Mouse (Mus musculus): ENCODE data around the gene Gstt1. TPM values are rescaled to one million over a fixed set of nuclear protein-coding genes. Genes with fewer than 3 reads are reported as not detected.
"Not testable (repeated sequence)": the region's sequence is repeated elsewhere in the genome, so short reads cannot be mapped to it uniquely, and the experiment has no call there.

Gstt1 gene
- polyA plus RNA-seq, 1 experiment from 2014 or later: 7.6 TPM

GRCm38 (mm10) chr10:75767756-75768155, 30.6 kb downstream of the Gstt1 start:
- H3K27me3 ChIP-seq (ENCODE audit: control insufficient read depth, insufficient read depth, low read length); H3K9ac ChIP-seq (replicated peaks; ENCODE audit: low read length); H3K4me3 ChIP-seq (ENCODE audit: low read depth, low read length); H3K4me1 ChIP-seq (ENCODE audit: control insufficient read depth, insufficient read depth, low read length); H3K4me2 ChIP-seq (ENCODE audit: low read depth, low read length); ATAC-seq (replicated peaks; ENCODE audit: insufficient number of reproducible peaks, low FRiP score, low TSS enrichment, low read depth); H3K9me3 ChIP-seq (replicated peaks; ENCODE audit: control insufficient read depth, low read length); H3K36me3 ChIP-seq (replicated peaks; ENCODE audit: control insufficient read depth, insufficient read depth, low read depth, low read length); DNase-seq (ENCODE audit: low spot score); H3K27ac ChIP-seq (replicated peaks; ENCODE audit: low read depth, low read length): not testable (repeated sequence)
- WGBS: 34% methylated on average over 5 of the region's 5 CpGs

- ATAC-seq (replicated peaks; ENCODE audit: insufficient number of reproducible peaks, low FRiP score, low TSS enrichment, low read depth) (no peak), DNase-seq (ENCODE audit: low spot score) (no peak)
- H3K27ac ChIP-seq (replicated peaks; ENCODE audit: low read depth, low read length): no peak overlapping the region
- H3K4me2 ChIP-seq (ENCODE audit: low read depth, low read length): no peak overlapping the region
- H3K4me3 ChIP-seq (ENCODE audit: low read depth, low read length): no peak overlapping the region
- H3K9me3 ChIP-seq (replicated peaks; ENCODE audit: control insufficient read depth, low read length): no peaks in the 10 kb centered on the region
- whole genome bisulfite sequencing: 87% methylated on average over 6 of the region's 6 CpGs
- H3K4me1 ChIP-seq (ENCODE audit: control insufficient read depth, insufficient read depth, low read length): no peaks in the 10 kb centered on the region
- no peaks in the 10 kb centered on the region for H3K36me3 ChIP-seq (replicated peaks; ENCODE audit: control insufficient read depth, insufficient read depth, low read depth, low read length)
- H3K9ac ChIP-seq (replicated peaks; ENCODE audit: low read length): no peak overlapping the region
- H3K27me3 ChIP-seq (ENCODE audit: control insufficient read depth, insufficient read depth, low read length): no peaks in the 10 kb centered on the region
These were observed 31.5 kb downstream of the Gstt1 start for GRCm38 (mm10) chr10:75766856-75767255.

- peak overlapping the region; percentile 35 for H3K4me2 ChIP-seq (ENCODE audit: low read depth, low read length)
- H3K9ac ChIP-seq (replicated peaks; ENCODE audit: low read length): peak overlapping the region; percentile 57
- no peaks in the 10 kb centered on the region for H3K9me3 ChIP-seq (replicated peaks; ENCODE audit: control insufficient read depth, low read length)
- H3K4me1 ChIP-seq (ENCODE audit: control insufficient read depth, insufficient read depth, low read length): no peaks in the 10 kb centered on the region
- no peak overlapping the region for H3K27ac ChIP-seq (replicated peaks; ENCODE audit: low read depth, low read length)
- H3K36me3 ChIP-seq (replicated peaks; ENCODE audit: control insufficient read depth, insufficient read depth, low read depth, low read length): no peaks in the 10 kb centered on the region; the same call in 1 of the 2 replicates
- peak overlapping the region; percentile 89 for H3K4me3 ChIP-seq (ENCODE audit: low read depth, low read length)
- DNase-seq (ENCODE audit: low spot score): peak; percentile 89
- 2% methylated on average over 27 of the region's 27 CpGs for WGBS
- H3K27me3 ChIP-seq (ENCODE audit: control insufficient read depth, insufficient read depth, low read length): no peaks in the 10 kb centered on the region
- peak; percentile 45 for ATAC-seq (replicated peaks; ENCODE audit: insufficient number of reproducible peaks, low FRiP score, low TSS enrichment, low read depth)
These were observed 33.6 kb downstream of the Gstt1 start for GRCm38 (mm10) chr10:75764519-75765473.

- ATAC-seq (replicated peaks; ENCODE audit: insufficient number of reproducible peaks, low FRiP score, low TSS enrichment, low read depth): peak; percentile 95
- Histone ChIP-seq H3K27ac (replicated peaks; ENCODE audit: low read depth, low read length) (peak within 1 kb of the TSS; percentile 56; the same call in 1 of the 2 replicates), H3K4me2 (ENCODE audit: low read depth, low read length) (peak within 1 kb of the TSS; percentile 79), H3K27me3 (ENCODE audit: control insufficient read depth, insufficient read depth, low read length) (no peaks in the 10 kb centered on the region), H3K9ac (replicated peaks; ENCODE audit: low read length) (peak within 1 kb of the TSS; percentile 70), H3K4me3 (ENCODE audit: low read depth, low read length) (peak within 1 kb of the TSS; percentile 89), H3K36me3 (replicated peaks; ENCODE audit: control insufficient read depth, insufficient read depth, low read depth, low read length) (no peaks in the 10 kb centered on the region; the same call in 1 of the 2 replicates), H3K9me3 (replicated peaks; ENCODE audit: control insufficient read depth, low read length) (no peaks in the 10 kb centered on the region), H3K4me1 (ENCODE audit: control insufficient read depth, insufficient read depth, low read length) (no peaks in the 10 kb centered on the region)
- DNase-seq (ENCODE audit: low spot score): peak; percentile 100
- under 1% methylated on average over 57 of the region's 61 CpGs for whole genome bisulfite sequencing
These were observed 34.5 kb downstream of the Gstt1 start, which contains the start of gene Cabin1 for GRCm38 (mm10) chr10:75763682-75764518. Gene Cabin1, minus strand, starts transcription at chr10:75764341.

GRCm38 (mm10) chr10:75762413-75762812, 36.0 kb downstream of the Gstt1 start:
- Histone ChIP-seq H3K4me2 (ENCODE audit: low read depth, low read length) (no peak overlapping the region), H3K36me3 (replicated peaks; ENCODE audit: control insufficient read depth, insufficient read depth, low read depth, low read length) (peaks cover 4% of the 10 kb centered on the region), H3K9me3 (replicated peaks; ENCODE audit: control insufficient read depth, low read length) (no peaks in the 10 kb centered on the region), H3K9ac (replicated peaks; ENCODE audit: low read length) (no peak overlapping the region), H3K4me1 (ENCODE audit: control insufficient read depth, insufficient read depth, low read length) (no peaks in the 10 kb centered on the region), H3K27me3 (ENCODE audit: control insufficient read depth, insufficient read depth, low read length) (no peaks in the 10 kb centered on the region), H3K27ac (replicated peaks; ENCODE audit: low read depth, low read length) (no peak overlapping the region), H3K4me3 (ENCODE audit: low read depth, low read length) (no peak overlapping the region)
- ATAC-seq (replicated peaks; ENCODE audit: insufficient number of reproducible peaks, low FRiP score, low TSS enrichment, low read depth) (no peak), DNase-seq (ENCODE audit: low spot score) (no peak)
- WGBS: 97% methylated on average over 3 of the region's 3 CpGs

- WGBS: 98% methylated on average over 3 of the region's 3 CpGs
- Histone ChIP-seq H3K36me3 (replicated peaks; ENCODE audit: control insufficient read depth, insufficient read depth, low read depth, low read length) (peaks cover 4% of the 10 kb centered on the region), H3K27me3 (ENCODE audit: control insufficient read depth, insufficient read depth, low read length) (no peaks in the 10 kb centered on the region), H3K4me3 (ENCODE audit: low read depth, low read length) (no peak overlapping the region), H3K27ac (replicated peaks; ENCODE audit: low read depth, low read length) (no peak overlapping the region), H3K9ac (replicated peaks; ENCODE audit: low read length) (no peak overlapping the region), H3K4me1 (ENCODE audit: control insufficient read depth, insufficient read depth, low read length) (no peaks in the 10 kb centered on the region), H3K9me3 (replicated peaks; ENCODE audit: control insufficient read depth, low read length) (no peaks in the 10 kb centered on the region), H3K4me2 (ENCODE audit: low read depth, low read length) (no peak overlapping the region)
- ATAC-seq (replicated peaks; ENCODE audit: insufficient number of reproducible peaks, low FRiP score, low TSS enrichment, low read depth): no peak
- DNase-seq (ENCODE audit: low spot score): no peak
These were observed 38.1 kb downstream of the Gstt1 start for GRCm38 (mm10) chr10:75760311-75760710.

- Histone ChIP-seq H3K4me3 (ENCODE audit: low read depth, low read length) (no peak overlapping the region), H3K27ac (replicated peaks; ENCODE audit: low read depth, low read length) (no peak overlapping the region), H3K36me3 (replicated peaks; ENCODE audit: control insufficient read depth, insufficient read depth, low read depth, low read length) (peaks cover 4% of the 10 kb centered on the region), H3K4me1 (ENCODE audit: control insufficient read depth, insufficient read depth, low read length) (no peaks in the 10 kb centered on the region), H3K27me3 (ENCODE audit: control insufficient read depth, insufficient read depth, low read length) (no peaks in the 10 kb centered on the region), H3K9me3 (replicated peaks; ENCODE audit: control insufficient read depth, low read length) (no peaks in the 10 kb centered on the region), H3K9ac (replicated peaks; ENCODE audit: low read length) (no peak overlapping the region), H3K4me2 (ENCODE audit: low read depth, low read length) (no peak overlapping the region)
- WGBS: 94% methylated on average over 11 of the region's 11 CpGs
- ATAC-seq (replicated peaks; ENCODE audit: insufficient number of reproducible peaks, low FRiP score, low TSS enrichment, low read depth): no peak
- DNase-seq (ENCODE audit: low spot score): no peak
These were observed 41.7 kb downstream of the Gstt1 start for GRCm38 (mm10) chr10:75756719-75757118.

All from embryonic facial prominence, embryonic 11.5 days (tissue).